Mouse (Mus musculus) hindbrain, embryonic 11.5 days (tissue): ENCODE results near the gene Olfr1420. TPM values are rescaled to one million over a fixed set of nuclear protein-coding genes. Genes with fewer than 3 reads are reported as not detected.
"Not testable (repeated sequence)": the region's sequence is repeated elsewhere in the genome, so short reads cannot be mapped to it uniquely, and the experiment has no call there.

Source experiments
- ATAC-seq: fragments of 200-750 bp; cut with Nextera tagmentation; 2 replicates; pipeline ENCODE4 v1.8.0; 2017; ENCODE audit warnings: mild to moderate bottlenecking, moderate TSS enrichment, moderate library complexity; ENCODE audit not compliant: low FRiP score
- DNase-seq: peaks from one replicate; pipeline ENCODE4 v3.0.0-alpha.2; 2015; ENCODE audit warnings: low spot score
- H3K27ac ChIP-seq: fragments of 300-500 bp; sonication (generic); 2 replicates; pipeline ENCODE4 v1.5.1; 2014; ENCODE audit warnings: mild to moderate bottlenecking, low read depth, low read length
- H3K27me3 ChIP-seq: fragments of 300-500 bp; sonication (generic); 2 replicates; pipeline ENCODE4 v1.6.1; 2014; ENCODE audit warnings: mild to moderate bottlenecking, low read length, moderate library complexity, mixed read lengths; ENCODE audit not compliant: control insufficient read depth, insufficient read depth
- H3K36me3 ChIP-seq: fragments of 300-500 bp; sonication (generic); 2 replicates; pipeline ENCODE4 v1.6.1; 2014; ENCODE audit warnings: mild to moderate bottlenecking, low read length, moderate library complexity, mixed read lengths; ENCODE audit not compliant: control insufficient read depth, insufficient read depth
- H3K4me1 ChIP-seq: fragments of 300-500 bp; sonication (generic); replicated peaks from 2 replicates; pipeline ENCODE4 v1.6.1; 2014; ENCODE audit warnings: low read length, mixed read lengths; ENCODE audit not compliant: control insufficient read depth, insufficient read depth
- H3K4me2 ChIP-seq: fragments of 300-500 bp; sonication (generic); replicated peaks from 2 replicates; pipeline ENCODE4 v1.6.1; 2014; ENCODE audit warnings: mild to moderate bottlenecking, low read depth, low read length
- H3K4me3 ChIP-seq: fragments of 300-500 bp; sonication (generic); 2 replicates; pipeline ENCODE4 v1.5.1; 2014; ENCODE audit warnings: low read depth, low read length
- H3K9ac ChIP-seq: fragments of 300-500 bp; sonication (generic); 2 replicates; pipeline ENCODE4 v1.6.1; 2014; ENCODE audit warnings: low read depth, low read length
- H3K9me3 ChIP-seq: fragments of 300-500 bp; sonication (generic); 2 replicates; pipeline ENCODE4 v1.6.1; 2016; ENCODE audit warnings: low read length; ENCODE audit not compliant: control insufficient read depth
- WGBS: fragments of 180-500 bp; shearing (Covaris S2); extraction: QIAGEN DNeasy Blood & Tissue Kit; methylation state at CpG from one replicate; pipeline ENCODE4 v1.1.7; 2014; 5-methylcytosine and 5-hydroxymethylcytosine counted together
- polyA plus RNA-seq: library from polyadenylated mRNA; unstranded; fragments of >200 nt; fragmentation: Nextera tagmentation; extraction: Ambion mirVana; gene quantifications from 2 replicates; pipeline ENCODE4 v1.2.1, GENCODE M21; 2014

Gene Olfr1420
- polyA plus RNA-seq, 1 experiment from 2014 or later: 0.15 TPM

- H3K9me3 ChIP-seq, DNase-seq, H3K4me3 ChIP-seq, H3K9ac ChIP-seq, ATAC-seq, H3K27me3 ChIP-seq, H3K4me1 ChIP-seq, H3K4me2 ChIP-seq, H3K36me3 ChIP-seq, H3K27ac ChIP-seq: not testable (repeated sequence)
- WGBS: 59% methylated on average over 14 of the region's 22 CpGs
Observed at GRCm38 (mm10) chr19:11878404-11878803, 8.0 kb upstream of the Olfr1420 start.

DNA sequence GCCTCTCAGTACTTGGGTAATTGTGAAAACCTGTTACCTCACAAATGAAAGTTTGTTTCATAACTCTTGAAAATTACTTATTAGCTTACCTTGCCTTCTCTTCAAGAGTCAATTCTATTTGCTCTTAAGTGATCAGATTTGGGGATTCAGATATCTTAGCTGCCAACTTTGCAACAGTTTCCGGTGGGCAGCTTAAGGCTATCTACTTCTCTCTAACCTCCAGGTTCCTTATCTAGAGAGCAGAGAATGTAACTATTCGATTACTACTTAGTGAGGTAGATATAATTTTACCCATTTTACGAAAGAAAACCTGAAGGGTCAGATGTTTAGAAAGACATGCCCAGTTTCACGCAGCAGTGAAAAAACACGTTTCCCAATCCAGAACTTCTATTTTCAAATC lies 24.7 kb downstream of the Olfr1420 start:
- peak overlapping the region; percentile 89; the same call in 1 of the 2 replicates for H3K4me3 ChIP-seq
- H3K9ac ChIP-seq: no peak overlapping the region
- peak overlapping the region; percentile 67 for H3K4me2 ChIP-seq
- H3K9me3 ChIP-seq: no peaks in the 10 kb centered on the region
- DNase-seq (no peak), ATAC-seq (no peak)
- no peaks in the 10 kb centered on the region for H3K36me3 ChIP-seq
- WGBS: 95% methylated on average over 5 of the region's 5 CpGs
- 0 out of 2 replicates have a peak, but pooled peaks cover 2% of the 10 kb centered on the region for H3K4me1 ChIP-seq
- H3K27ac ChIP-seq: no peak overlapping the region
- H3K27me3 ChIP-seq: no peaks in the 10 kb centered on the region

GRCm38 (mm10) chr19:11911603-11912002 lies 25.2 kb downstream of the Olfr1420 start:
- DNase-seq (no peak), ATAC-seq (peak; percentile 59)
- Histone ChIP-seq H3K4me2 (peak overlapping the region; percentile 67), H3K4me1 (0 out of 2 replicates have a peak, but pooled peaks cover 2% of the 10 kb centered on the region), H3K36me3 (no peaks in the 10 kb centered on the region), H3K9me3 (no peaks in the 10 kb centered on the region), H3K9ac (peak overlapping the region; percentile 86), H3K4me3 (peak overlapping the region; percentile 89), H3K27ac (peak overlapping the region; percentile 43), H3K27me3 (no peaks in the 10 kb centered on the region)
- 4% methylated on average over 17 of the region's 17 CpGs for WGBS

GRCm38 (mm10) chr19:11912037-11912532 lies 25.7 kb downstream of the Olfr1420 start, which contains the start of gene Patl1:
Gene Patl1 (plus strand): TSS chr19:11912399.
- Histone ChIP-seq H3K36me3 (no peaks in the 10 kb centered on the region), H3K4me2 (peak within 1 kb of the TSS; percentile 74), H3K9me3 (no peaks in the 10 kb centered on the region), H3K27ac (peak within 1 kb of the TSS; percentile 88), H3K27me3 (no peaks in the 10 kb centered on the region), H3K9ac (peak within 1 kb of the TSS; percentile 86), H3K4me3 (peak within 1 kb of the TSS; percentile 89), H3K4me1 (0 out of 2 replicates have a peak, but pooled peaks cover 2% of the 10 kb centered on the region)
- ATAC-seq: peak; percentile 97
- peak; percentile 99 for DNase-seq
- WGBS: under 1% methylated on average over 32 of the region's 53 CpGs

GRCm38 (mm10) chr19:11912533-11913121 lies 26.3 kb downstream of the Olfr1420 start:
- Histone ChIP-seq H3K36me3 (no peaks in the 10 kb centered on the region), H3K27me3 (no peaks in the 10 kb centered on the region), H3K9me3 (no peaks in the 10 kb centered on the region), H3K4me1 (0 out of 2 replicates have a peak, but pooled peaks cover 2% of the 10 kb centered on the region), H3K4me3 (peak overlapping the region; percentile 89), H3K4me2 (peak overlapping the region; percentile 74), H3K9ac (peak overlapping the region; percentile 86), H3K27ac (peak overlapping the region; percentile 88)
- DNase-seq (no peak), ATAC-seq (peak; percentile 75; the same call in 1 of the 2 replicates)
- 0% methylated on average over 22 of the region's 54 CpGs for WGBS

GRCm38 (mm10) chr19:11915804-11916203 lies 29.4 kb downstream of the Olfr1420 start:
- H3K4me3 ChIP-seq: no peak overlapping the region
- H3K9me3 ChIP-seq: no peaks in the 10 kb centered on the region
- no peak overlapping the region for H3K4me2 ChIP-seq
- H3K27me3 ChIP-seq: no peaks in the 10 kb centered on the region
- 0 out of 2 replicates have a peak, but pooled peaks cover 2% of the 10 kb centered on the region for H3K4me1 ChIP-seq
- H3K36me3 ChIP-seq: peaks cover 3% of the 10 kb centered on the region; the same call in 1 of the 2 replicates
- no peak for ATAC-seq
- peak; percentile 28 for DNase-seq
- 60% methylated on average over 2 of the region's 2 CpGs for WGBS
- no peak overlapping the region for H3K27ac ChIP-seq
- no peak overlapping the region for H3K9ac ChIP-seq

GRCm38 (mm10) chr19:11922068-11922467 lies 35.7 kb downstream of the Olfr1420 start:
- WGBS: 83% methylated on average over 1 of the region's 1 CpGs
- Histone ChIP-seq H3K4me2 (no peak overlapping the region), H3K27ac (no peak overlapping the region), H3K36me3 (peaks cover 13% of the 10 kb centered on the region), H3K9me3 (no peaks in the 10 kb centered on the region), H3K9ac (no peak overlapping the region), H3K4me1 (no peaks in the 10 kb centered on the region), H3K27me3 (no peaks in the 10 kb centered on the region), H3K4me3 (no peak overlapping the region)
- ATAC-seq: no peak
- no peak for DNase-seq

GRCm38 (mm10) chr19:11922515-11922914 lies 36.1 kb downstream of the Olfr1420 start:
- H3K27me3 ChIP-seq, H3K9ac ChIP-seq, H3K4me2 ChIP-seq, H3K27ac ChIP-seq, H3K4me1 ChIP-seq, DNase-seq, ATAC-seq, H3K9me3 ChIP-seq, H3K4me3 ChIP-seq: not testable (repeated sequence)
- peaks cover 13% of the 10 kb centered on the region for H3K36me3 ChIP-seq
- 98% methylated on average over 2 of the region's 2 CpGs for WGBS

- H3K36me3 ChIP-seq: peaks cover 16% of the 10 kb centered on the region
- H3K4me2 ChIP-seq: no peak overlapping the region
- ATAC-seq (no peak), DNase-seq (no peak)
- H3K27ac ChIP-seq: no peak overlapping the region
- H3K4me1 ChIP-seq: no peaks in the 10 kb centered on the region
- H3K9me3 ChIP-seq: no peaks in the 10 kb centered on the region
- H3K4me3 ChIP-seq: no peak overlapping the region
- H3K9ac ChIP-seq: no peak overlapping the region
- no peaks in the 10 kb centered on the region for H3K27me3 ChIP-seq
- WGBS: 97% methylated on average over 2 of the region's 2 CpGs
Observed at GRCm38 (mm10) chr19:11926380-11926779, 40.0 kb downstream of the Olfr1420 start.
